Mouse (Mus musculus) hindbrain, embryonic 13.5 days (tissue): ENCODE data around the gene Gm20388. TPM values are rescaled to one million over a fixed set of nuclear protein-coding genes. Genes with fewer than 3 reads are reported as not detected.

Source experiments
- ATAC-seq: fragments of 200-750 bp; cut with Nextera tagmentation; 2 replicates; pipeline ENCODE4 v1.8.0; 2017; ENCODE audit warnings: moderate TSS enrichment; ENCODE audit not compliant: low FRiP score
- H3K27ac ChIP-seq: fragments of 300-500 bp; sonication (generic); 2 replicates; pipeline ENCODE4 v1.5.1; 2015; ENCODE audit warnings: inconsistent platforms, mild to moderate bottlenecking, moderate library complexity
- H3K27me3 ChIP-seq: fragments of 300-500 bp; sonication (generic); 2 replicates; pipeline ENCODE4 v1.6.1; 2015; ENCODE audit warnings: mild to moderate bottlenecking, inconsistent platforms
- H3K36me3 ChIP-seq: fragments of 300-500 bp; sonication (generic); 2 replicates; pipeline ENCODE4 v1.6.1; 2015; ENCODE audit warnings: mild to moderate bottlenecking, inconsistent platforms
- H3K4me1 ChIP-seq: fragments of 300-500 bp; sonication (generic); replicated peaks from 2 replicates; pipeline ENCODE4 v1.6.1; 2015; ENCODE audit warnings: inconsistent platforms
- H3K4me2 ChIP-seq: fragments of 300-500 bp; sonication (generic); 2 replicates; pipeline ENCODE4 v1.6.1; 2015; ENCODE audit warnings: inconsistent platforms, mild to moderate bottlenecking, moderate library complexity
- H3K4me3 ChIP-seq: fragments of 300-500 bp; sonication (generic); 2 replicates; pipeline ENCODE4 v1.5.1; 2015; ENCODE audit warnings: mild to moderate bottlenecking, inconsistent platforms
- H3K9ac ChIP-seq: fragments of 300-500 bp; sonication (generic); 2 replicates; pipeline ENCODE4 v1.6.1; 2015; ENCODE audit warnings: mild to moderate bottlenecking, inconsistent platforms
- H3K9me3 ChIP-seq: fragments of 300-500 bp; sonication (generic); 2 replicates; pipeline ENCODE4 v1.6.1; 2016; ENCODE audit warnings: inconsistent platforms
- WGBS: fragments of 180-500 bp; shearing (Covaris S2); methylation state at CpG from one replicate; pipeline ENCODE4 v1.1.7; 2015; 5-methylcytosine and 5-hydroxymethylcytosine counted together
- polyA plus RNA-seq: library from polyadenylated mRNA; unstranded; fragments of >200 nt; fragmentation: Nextera tagmentation; extraction: Ambion mirVana; gene quantifications from 2 replicates; pipeline ENCODE4 v1.2.1, GENCODE M21; 2015

The Gm20388 gene
- polyA plus RNA-seq, 1 experiment from 2014 or later: 1.9 TPM

GRCm38 (mm10) chr8:120516182-120516755, 605.6 kb downstream of the Gm20388 start:
- Histone ChIP-seq H3K4me2 (no peak overlapping the region), H3K9ac (no peak overlapping the region), H3K9me3 (no peaks in the 10 kb centered on the region), H3K4me1 (peaks cover 100% of the 10 kb centered on the region), H3K36me3 (no peaks in the 10 kb centered on the region), H3K4me3 (no peak overlapping the region), H3K27me3 (no peaks in the 10 kb centered on the region), H3K27ac (peak overlapping the region; percentile 69)
- ATAC-seq: no peak
- WGBS: 16% methylated on average over 10 of the region's 12 CpGs

GRCm38 (mm10) chr8:120517666-120518410, 607.2 kb downstream of the Gm20388 start:
- no peak overlapping the region; the same call in 1 of the 2 replicates for H3K4me2 ChIP-seq
- peak overlapping the region; percentile 35 for H3K9ac ChIP-seq
- H3K9me3 ChIP-seq: no peaks in the 10 kb centered on the region
- ATAC-seq: no peak
- no peaks in the 10 kb centered on the region for H3K27me3 ChIP-seq
- no peaks in the 10 kb centered on the region for H3K36me3 ChIP-seq
- H3K4me1 ChIP-seq: peaks cover 98% of the 10 kb centered on the region
- no peak overlapping the region for H3K4me3 ChIP-seq
- H3K27ac ChIP-seq: peak overlapping the region; percentile 69
- 31% methylated on average over 11 of the region's 11 CpGs for WGBS

GRCm38 (mm10) chr8:120518736-120519534, 608.3 kb downstream of the Gm20388 start:
- Histone ChIP-seq H3K36me3 (no peaks in the 10 kb centered on the region), H3K4me1 (peaks cover 98% of the 10 kb centered on the region), H3K27ac (peak overlapping the region; percentile 69), H3K4me2 (no peak overlapping the region), H3K9me3 (no peaks in the 10 kb centered on the region), H3K9ac (no peak overlapping the region), H3K27me3 (no peaks in the 10 kb centered on the region), H3K4me3 (no peak overlapping the region)
- WGBS: 55% methylated on average over 14 of the region's 14 CpGs
- ATAC-seq: no peak

- Histone ChIP-seq H3K27ac (peak overlapping the region; percentile 89), H3K4me1 (peaks cover 98% of the 10 kb centered on the region), H3K27me3 (no peaks in the 10 kb centered on the region), H3K9ac (peak overlapping the region; percentile 60), H3K9me3 (no peaks in the 10 kb centered on the region), H3K4me3 (no peak overlapping the region), H3K4me2 (peak overlapping the region; percentile 25), H3K36me3 (no peaks in the 10 kb centered on the region)
- ATAC-seq: no peak
- WGBS: 66% methylated on average over 15 of the region's 15 CpGs
Measured at GRCm38 (mm10) chr8:120520287-120520686, 609.6 kb downstream of the Gm20388 start.

GRCm38 (mm10) chr8:120520707-120521590, 610.3 kb downstream of the Gm20388 start:
- 8% methylated on average over 20 of the region's 20 CpGs for WGBS
- ATAC-seq: peak; percentile 73
- no peaks in the 10 kb centered on the region for H3K27me3 ChIP-seq
- H3K9ac ChIP-seq: peak overlapping the region; percentile 60
- no peak overlapping the region for H3K4me3 ChIP-seq
- no peaks in the 10 kb centered on the region for H3K36me3 ChIP-seq
- peaks cover 98% of the 10 kb centered on the region for H3K4me1 ChIP-seq
- H3K4me2 ChIP-seq: peak overlapping the region; percentile 25
- peak overlapping the region; percentile 89 for H3K27ac ChIP-seq
- H3K9me3 ChIP-seq: no peaks in the 10 kb centered on the region

GRCm38 (mm10) chr8:120521591-120521965, 610.9 kb downstream of the Gm20388 start:
- no peak; the same call in 1 of the 2 replicates for ATAC-seq

GRCm38 (mm10) chr8:120523641-120524040, 613.0 kb downstream of the Gm20388 start:
- Histone ChIP-seq H3K4me2 (no peak overlapping the region), H3K4me1 (peaks cover 98% of the 10 kb centered on the region), H3K36me3 (no peaks in the 10 kb centered on the region), H3K27me3 (no peaks in the 10 kb centered on the region), H3K27ac (peak overlapping the region; percentile 65), H3K9ac (0 out of 2 replicates have a peak overlapping the region, but pooled peaks have one; percentile 35), H3K4me3 (no peak overlapping the region), H3K9me3 (no peaks in the 10 kb centered on the region)
- no peak for ATAC-seq
- WGBS: 47% methylated on average over 7 of the region's 7 CpGs

More at GRCm38 (mm10) chr8:120521591-120521965, 610.9 kb downstream of the Gm20388 start:
- Histone ChIP-seq H3K27ac (peak overlapping the region; percentile 89), H3K27me3 (no peaks in the 10 kb centered on the region), H3K4me3 (no peak overlapping the region), H3K4me2 (peak overlapping the region; percentile 25), H3K4me1 (peaks cover 98% of the 10 kb centered on the region), H3K9me3 (no peaks in the 10 kb centered on the region), H3K36me3 (no peaks in the 10 kb centered on the region), H3K9ac (peak overlapping the region; percentile 60)
- WGBS: 28% methylated on average over 7 of the region's 7 CpGs

GRCm38 (mm10) chr8:120525135-120525534, 614.5 kb downstream of the Gm20388 start:
- Histone ChIP-seq H3K4me1 (peaks cover 91% of the 10 kb centered on the region), H3K4me3 (no peak overlapping the region), H3K9ac (no peak overlapping the region), H3K4me2 (no peak overlapping the region), H3K27me3 (no peaks in the 10 kb centered on the region), H3K36me3 (no peaks in the 10 kb centered on the region), H3K9me3 (no peaks in the 10 kb centered on the region), H3K27ac (peak overlapping the region; percentile 44)
- 75% methylated on average over 1 of the region's 1 CpGs for WGBS
- no peak for ATAC-seq

- Histone ChIP-seq H3K4me3 (no peak overlapping the region), H3K9me3 (no peaks in the 10 kb centered on the region), H3K36me3 (no peaks in the 10 kb centered on the region), H3K27me3 (no peaks in the 10 kb centered on the region), H3K4me2 (no peak overlapping the region), H3K4me1 (peaks cover 84% of the 10 kb centered on the region), H3K27ac (no peak overlapping the region; the same call in 1 of the 2 replicates), H3K9ac (peak overlapping the region; percentile 51)
- WGBS: 44% methylated on average over 6 of the region's 6 CpGs
- no peak for ATAC-seq
Measured at GRCm38 (mm10) chr8:120525832-120526231, 615.2 kb downstream of the Gm20388 start.

GRCm38 (mm10) chr8:120526577-120526976, 615.9 kb downstream of the Gm20388 start:
- Histone ChIP-seq H3K9me3 (no peaks in the 10 kb centered on the region), H3K4me1 (peaks cover 83% of the 10 kb centered on the region), H3K4me3 (no peak overlapping the region), H3K27me3 (no peaks in the 10 kb centered on the region), H3K36me3 (no peaks in the 10 kb centered on the region), H3K27ac (peak overlapping the region; percentile 6; the same call in 1 of the 2 replicates), H3K4me2 (no peak overlapping the region), H3K9ac (0 out of 2 replicates have a peak overlapping the region, but pooled peaks have one; percentile 26)
- ATAC-seq: no peak
- whole genome bisulfite sequencing: 24% methylated on average over 4 of the region's 4 CpGs

GRCm38 (mm10) chr8:120528332-120528731, 617.7 kb downstream of the Gm20388 start:
- Histone ChIP-seq H3K9me3 (no peaks in the 10 kb centered on the region), H3K36me3 (no peaks in the 10 kb centered on the region), H3K27me3 (no peaks in the 10 kb centered on the region), H3K4me1 (peaks cover 85% of the 10 kb centered on the region), H3K4me3 (no peak overlapping the region), H3K9ac (0 out of 2 replicates have a peak overlapping the region, but pooled peaks have one; percentile 43), H3K4me2 (no peak overlapping the region), H3K27ac (no peak overlapping the region)
- ATAC-seq: no peak
- 42% methylated on average over 3 of the region's 3 CpGs for WGBS
